Mouse (Mus musculus) gastrocnemius, postnatal 14 days (tissue): ENCODE data around the gene Siah3. TPM values are rescaled to one million over a fixed set of nuclear protein-coding genes. Genes with fewer than 3 reads are reported as not detected.

Experiments
- DNase-seq: peaks from one replicate; pipeline ENCODE4 v3.0.0; 2021; ENCODE audit warnings: mixed read lengths
- intact Hi-C: fragments of 180-260 bp; cut with DNase I; formaldehyde crosslinking; loops from one replicate; pipeline ENCODE4 v1.15.1; 2025; ENCODE audit warnings: low total_unique reads
- total RNA-seq, 2 experiments: library from RNA; stranded (reverse); gene quantifications; 2 replicates each; pipeline ENCODE4 v1.2.3; 2021

Gene Siah3
- total RNA-seq, 2 experiments from 2014 or later, result 0.16 to 0.43 TPM

GRCm38 (mm10) chr14:75460436-75460835 is 4.7 kb downstream of the Siah3 start:
- intact Hi-C loops, result no loop called here
- no peak for DNase-seq

DNA sequence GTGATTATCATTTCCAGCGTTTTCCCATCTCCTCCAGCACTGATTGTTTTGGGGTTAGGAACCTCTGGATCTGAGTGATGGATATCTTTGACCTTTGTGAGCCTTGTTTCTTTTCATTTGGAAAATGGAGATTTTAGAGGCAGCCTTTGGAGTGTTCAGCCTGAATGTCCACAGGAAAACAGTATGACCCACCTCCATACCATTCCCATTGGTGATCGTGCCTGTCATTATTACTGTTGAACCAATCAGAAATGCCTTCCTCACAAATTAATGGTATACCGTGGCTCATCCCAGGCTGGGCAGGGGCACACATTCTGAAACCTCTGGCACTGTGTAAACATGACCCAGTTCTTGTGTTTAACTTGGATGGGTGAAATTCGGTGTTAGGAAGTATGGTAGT is 6.0 kb downstream of the Siah3 start:
- intact Hi-C loops, result no loop called here
- DNase-seq, result no peak

GRCm38 (mm10) chr14:75463171-75463570 is 7.4 kb downstream of the Siah3 start:
- intact Hi-C loops, result no loop called here
- DNase-seq, result no peak

GRCm38 (mm10) chr14:75468941-75469340 is 13.2 kb downstream of the Siah3 start:
- intact Hi-C loops, result no loop called here

GRCm38 (mm10) chr14:75473061-75473930 is 17.5 kb downstream of the Siah3 start:
- intact Hi-C loops, result no loop called here
- DNase-seq, result peak; percentile 33

More at GRCm38 (mm10) chr14:75468941-75469340, 13.2 kb downstream of the Siah3 start:
- DNase-seq, result no peak

GRCm38 (mm10) chr14:75475887-75476286 is 20.1 kb downstream of the Siah3 start:
- intact Hi-C loops, result no loop called here
- DNase-seq, result no peak

DNA sequence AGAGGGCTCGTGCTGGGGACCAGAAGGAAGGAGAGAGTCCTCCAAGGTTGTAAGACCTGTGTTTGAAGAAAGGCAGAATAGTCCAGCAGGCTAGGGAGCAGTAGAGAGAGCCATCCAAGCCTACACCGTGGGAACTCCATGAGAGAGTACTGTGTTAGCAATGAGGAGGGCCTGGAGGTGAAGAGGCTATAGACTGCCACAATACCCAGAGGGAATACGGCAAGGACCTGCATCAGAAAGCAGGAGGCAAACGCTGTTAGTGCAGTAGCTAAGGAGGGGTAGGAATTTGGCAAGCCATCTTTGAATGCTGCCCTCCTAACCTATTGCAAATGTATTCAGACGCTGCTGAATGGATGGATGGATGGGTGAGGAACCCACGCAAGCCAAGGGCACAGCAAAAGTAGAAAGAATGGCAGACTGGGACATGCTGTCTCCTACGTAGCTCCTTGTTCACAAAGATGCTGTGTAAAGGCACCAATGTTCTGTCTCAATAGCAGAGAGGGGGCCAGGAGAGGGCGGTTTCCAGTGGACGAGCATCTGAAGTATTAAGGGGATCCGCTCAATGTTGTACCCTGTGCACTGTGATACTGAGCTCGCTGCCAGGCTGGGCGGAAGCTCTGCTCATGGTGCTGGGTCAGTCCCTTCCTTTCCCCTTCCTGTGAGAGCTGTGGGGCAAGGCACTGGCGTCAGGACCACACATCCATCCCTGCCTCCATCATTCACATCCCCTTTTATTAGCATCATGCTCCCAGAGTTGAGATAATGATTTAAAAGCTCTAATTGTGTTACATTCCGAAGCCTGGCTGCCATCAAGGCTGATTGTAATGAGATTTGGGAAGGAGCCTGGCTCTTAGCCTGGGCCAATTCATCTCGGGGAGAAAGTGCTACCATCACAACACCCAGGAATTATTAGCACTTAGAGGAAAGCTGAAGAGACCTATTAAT is 26.7 kb downstream of the Siah3 start:
- intact Hi-C loops, result no loop called here
- no peak for DNase-seq

DNA sequence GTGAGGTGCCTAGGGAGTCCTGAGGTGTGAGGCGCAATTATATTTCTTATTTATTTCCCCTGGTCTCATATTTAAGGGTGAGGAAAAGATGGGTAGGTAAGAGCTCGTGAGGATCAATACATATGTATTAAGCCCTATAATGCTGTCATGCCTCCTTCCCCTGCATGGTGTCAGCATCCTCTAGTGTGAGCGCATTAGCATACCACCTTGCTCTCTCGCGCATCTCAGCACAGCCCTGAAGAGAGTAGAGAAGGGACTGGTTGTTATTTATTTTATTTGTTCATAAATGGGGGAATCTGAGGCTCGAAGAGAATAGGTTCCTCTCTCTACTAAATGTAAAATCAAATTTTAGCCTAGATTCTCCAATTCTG is 27.4 kb downstream of the Siah3 start:
- no peak for DNase-seq

DNA sequence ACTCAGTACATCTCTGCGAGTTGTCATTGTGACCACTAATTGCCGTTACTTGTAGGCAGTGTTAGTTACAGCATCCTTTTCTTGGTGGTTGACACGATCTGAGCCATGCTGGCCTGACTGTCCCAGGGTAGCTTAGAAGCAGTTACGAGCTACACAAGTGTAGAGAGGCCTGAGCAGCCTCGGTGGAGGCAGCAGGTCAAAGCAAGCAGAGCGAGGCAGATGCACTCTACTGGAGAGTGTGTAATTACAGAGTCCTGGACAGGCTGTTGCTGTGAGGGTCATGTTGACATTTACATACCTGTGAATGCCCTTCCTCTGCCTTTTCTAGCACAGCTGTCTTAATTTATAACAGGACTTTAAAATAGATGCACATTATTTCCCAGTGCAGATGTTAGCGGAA is 32.1 kb downstream of the Siah3 start:
- DNase-seq, result no peak
- intact Hi-C loops, result no loop called here

More for the DNA sequence above, 27.4 kb downstream of the Siah3 start:
- intact Hi-C loops, result no loop called here

DNA sequence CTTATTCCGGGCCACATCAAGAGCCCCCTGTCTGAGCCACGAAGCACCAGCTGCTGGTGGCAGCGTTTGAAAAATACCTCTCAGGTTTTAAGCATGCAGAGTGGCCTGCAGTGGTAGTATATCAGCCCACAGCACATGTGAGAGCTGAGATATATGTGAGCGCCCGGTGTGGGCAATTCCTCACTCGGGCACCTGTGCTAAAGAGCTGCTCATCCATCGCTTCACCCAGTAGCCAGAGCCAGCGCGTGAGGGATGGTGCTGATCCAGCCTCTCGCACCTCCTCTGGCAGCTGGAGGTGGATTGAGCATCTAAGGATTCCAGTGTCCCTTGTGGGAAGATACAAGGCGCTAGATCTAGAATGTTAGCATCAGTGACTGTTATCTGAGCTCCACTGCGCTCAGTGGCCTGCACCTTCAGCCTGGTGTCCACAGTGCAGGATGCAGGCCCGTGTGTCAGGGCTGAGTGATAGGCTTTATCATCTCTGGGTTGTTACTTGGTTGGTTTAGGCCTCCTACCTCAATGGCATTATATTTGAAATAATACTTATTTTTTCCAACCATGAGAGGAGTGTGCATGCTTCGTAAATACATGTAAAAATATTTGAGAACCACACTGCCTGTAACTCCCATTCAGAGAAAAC is 37.9 kb downstream of the Siah3 start:
- DNase-seq, result no peak

DNA sequence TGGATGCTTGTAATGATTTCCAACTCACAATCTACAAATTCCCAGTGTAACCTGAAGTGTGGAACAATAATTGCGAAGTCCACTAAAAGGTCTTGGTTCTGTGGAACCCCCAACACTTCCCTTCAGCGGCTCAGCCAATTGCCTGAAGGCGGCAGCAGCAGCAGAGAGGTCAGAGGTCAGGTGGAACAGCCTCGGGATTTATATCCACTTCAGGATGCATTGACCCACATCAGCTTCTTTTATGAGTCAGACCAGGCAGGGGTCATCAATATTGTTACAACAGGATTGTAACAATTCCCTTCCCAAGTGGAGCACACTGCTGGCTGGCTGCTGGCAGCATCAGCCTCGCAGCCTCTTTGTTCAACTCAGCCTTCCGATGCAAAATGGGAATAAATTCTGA is 39.1 kb downstream of the Siah3 start:
- intact Hi-C loops, result no loop called here
- DNase-seq, result no peak

More for the DNA sequence above, 37.9 kb downstream of the Siah3 start:
- intact Hi-C loops, result no loop called here

- intact Hi-C loops, result no loop called here
These were observed 45.8 kb downstream of the Siah3 start for GRCm38 (mm10) chr14:75501501-75501990.

DNA sequence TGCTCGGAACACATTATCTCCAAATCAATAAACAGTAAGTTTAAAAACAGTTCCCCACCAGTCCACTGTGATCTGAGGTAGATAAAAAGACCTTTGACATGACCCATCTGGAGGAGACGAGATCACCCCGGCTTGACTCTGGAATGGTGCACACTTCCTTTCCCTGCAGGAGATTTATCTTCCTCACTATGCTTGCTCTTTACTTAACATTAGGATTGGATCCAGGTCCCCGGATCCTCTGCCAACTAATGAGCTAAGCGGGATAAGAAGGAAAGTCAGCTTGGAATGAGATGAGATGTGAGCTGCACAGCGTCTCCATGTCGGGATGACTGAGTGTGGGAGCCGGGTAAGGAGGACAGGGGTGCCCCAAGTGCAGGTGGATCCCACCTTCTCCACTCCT is 46.7 kb downstream of the Siah3 start:
- DNase-seq, result peak; percentile 20
- intact Hi-C loops, result no loop called here

More at GRCm38 (mm10) chr14:75501501-75501990, 45.8 kb downstream of the Siah3 start:
- no peak for DNase-seq

DNA sequence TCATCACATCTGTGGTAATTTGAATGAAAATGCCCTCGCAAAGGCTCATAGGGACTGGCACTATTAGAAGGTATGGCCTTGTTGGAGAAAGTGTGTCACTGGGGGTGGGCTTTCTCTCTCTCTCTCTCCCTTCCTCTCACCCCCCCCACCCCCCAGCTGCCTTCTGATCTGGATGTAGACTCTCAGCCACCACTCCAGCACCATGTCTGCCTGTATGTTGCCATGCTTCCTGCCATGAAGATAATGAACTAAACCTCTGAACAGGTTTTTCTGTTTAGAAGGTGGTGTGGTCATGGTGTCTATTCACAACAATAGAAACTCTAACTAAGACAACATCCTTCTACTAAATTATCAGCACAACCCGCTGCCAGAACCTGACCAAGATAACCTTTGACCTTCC is 48.5 kb downstream of the Siah3 start:
- intact Hi-C loops, result no loop called here
- no peak for DNase-seq

DNA sequence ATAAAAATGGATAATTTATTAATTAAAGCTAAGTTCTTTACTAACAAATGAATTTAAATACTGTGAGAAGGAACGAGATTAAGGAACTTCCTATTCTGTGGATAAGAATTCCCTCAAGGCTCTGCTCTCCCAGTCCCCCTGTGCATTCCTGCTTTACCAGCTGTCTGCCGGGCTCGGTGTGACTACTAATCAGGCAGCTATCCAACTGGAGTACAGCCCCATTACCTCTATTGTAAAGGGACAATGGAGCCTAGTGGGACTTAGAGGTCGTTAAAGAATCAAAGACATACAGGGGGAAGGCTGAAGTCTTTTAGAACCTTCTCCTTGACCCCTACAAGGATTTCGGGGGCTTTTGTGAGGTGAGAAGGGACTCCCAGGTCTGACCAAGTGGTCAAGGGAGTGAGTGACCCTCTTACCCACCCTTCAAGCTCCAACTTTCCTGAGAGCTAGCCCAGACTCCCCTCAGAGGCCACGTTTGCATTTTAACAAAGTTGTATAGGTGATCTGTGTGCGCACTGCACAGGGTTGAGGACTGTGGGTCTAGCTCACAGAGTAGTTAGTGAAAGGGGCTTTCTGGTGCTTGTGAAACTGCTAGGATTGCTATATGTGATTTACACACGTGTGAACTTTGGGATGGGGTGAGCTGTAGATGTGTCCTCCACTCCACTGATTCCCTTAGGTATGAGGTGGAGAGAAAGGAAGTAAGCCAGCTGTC is 49.5 kb downstream of the Siah3 start:
- intact Hi-C loops, result no loop called here
- DNase-seq, result no peak

GRCm38 (mm10) chr14:75506246-75506645 is 50.5 kb downstream of the Siah3 start:
- DNase-seq, result no peak
- intact Hi-C loops, result no loop called here

- DNase-seq, result no peak
- intact Hi-C loops, result no loop called here
These were observed 54.3 kb downstream of the Siah3 start for GRCm38 (mm10) chr14:75510125-75510524.

- intact Hi-C loops, result no loop called here
- no peak for DNase-seq
These were observed 57.2 kb downstream of the Siah3 start for GRCm38 (mm10) chr14:75512946-75513345.

GRCm38 (mm10) chr14:75516161-75516560 is 60.4 kb downstream of the Siah3 start:
- intact Hi-C loops, result no loop called here
- DNase-seq, result no peak
